Mouse (Mus musculus) E14TG2a.4 (cell line): ENCODE data around the gene Nubp2.

Experiments
- CTCF ChIP-seq: conservative IDR thresholded peaks from 2 replicates; pipeline ENCODE4 v1.5.1; 2014; ENCODE audit warnings: low read length
- NANOG ChIP-seq: IDR thresholded peaks from 2 replicates; pipeline ENCODE4 v1.6.1; 2014; ENCODE audit warnings: borderline replicate concordance, low read length, mixed read lengths
- POU5F1 ChIP-seq: IDR thresholded peaks from 2 replicates; pipeline ENCODE4 v1.6.1; 2014; ENCODE audit warnings: low read length, borderline replicate concordance

- TF ChIP-seq CTCF (no peak), NANOG (no peak), POU5F1 (no peak)
Observed at GRCm38 (mm10) chr17:24878117-24878397, 8.1 kb downstream of the Nubp2 start.
